Mouse (Mus musculus) limb, embryonic 14.5 days (tissue): ENCODE results near the gene Zfp362. TPM values are rescaled to one million over a fixed set of nuclear protein-coding genes. Genes with fewer than 3 reads are reported as not detected.

Experiments used
- ATAC-seq: fragments of 200-750 bp; cut with Nextera tagmentation; 2 replicates; pipeline ENCODE4 v1.8.0; 2017; ENCODE audit warnings: low read depth, moderate number of reproducible peaks, moderate TSS enrichment; ENCODE audit not compliant: low FRiP score
- DNase-seq: peaks from one replicate; pipeline ENCODE4 v3.0.0-alpha.2; 2015; ENCODE audit warnings: low spot score
- H3K27ac ChIP-seq: fragments of 300-500 bp; sonication (generic); replicated peaks from 2 replicates; pipeline ENCODE4 v1.5.1; 2014; ENCODE audit warnings: low read depth, mild to moderate bottlenecking, low read length, moderate library complexity, mixed read lengths
- H3K27me3 ChIP-seq: fragments of 300-500 bp; sonication (generic); 2 replicates; pipeline ENCODE4 v1.6.1; 2014; ENCODE audit warnings: low read length, mixed read lengths; ENCODE audit not compliant: control insufficient read depth, insufficient read depth
- H3K36me3 ChIP-seq: fragments of 300-500 bp; sonication (generic); 2 replicates; pipeline ENCODE4 v1.6.1; 2014; ENCODE audit warnings: mild to moderate bottlenecking, low read length, moderate library complexity, mixed read lengths; ENCODE audit not compliant: control insufficient read depth, insufficient read depth
- H3K4me1 ChIP-seq: fragments of 300-500 bp; sonication (generic); 2 replicates; pipeline ENCODE4 v1.6.1; 2014; ENCODE audit warnings: antibody characterized with exemption, low read length, mixed read lengths; ENCODE audit not compliant: control insufficient read depth, insufficient read depth
- H3K4me2 ChIP-seq: fragments of 300-500 bp; sonication (generic); replicated peaks from 2 replicates; pipeline ENCODE4 v1.6.1; 2014; ENCODE audit warnings: low read depth, mild to moderate bottlenecking, low read length, moderate library complexity; ENCODE audit not compliant: severe bottlenecking
- H3K4me3 ChIP-seq: fragments of 300-500 bp; sonication (generic); replicated peaks from 2 replicates; pipeline ENCODE4 v1.5.1; 2014; ENCODE audit warnings: low read length
- H3K9ac ChIP-seq: fragments of 300-500 bp; sonication (generic); 2 replicates; pipeline ENCODE4 v1.6.1; 2014; ENCODE audit warnings: mild to moderate bottlenecking, low read depth, low read length, moderate library complexity; ENCODE audit not compliant: severe bottlenecking
- H3K9me3 ChIP-seq: fragments of 300-500 bp; sonication (generic); 2 replicates; pipeline ENCODE4 v1.6.1; 2016; ENCODE audit warnings: low read length; ENCODE audit not compliant: control insufficient read depth
- POLR2A ChIP-seq: fragments of 200-500 bp; IDR thresholded peaks from 2 replicates; pipeline ENCODE4 v1.8.0; 2012; ENCODE audit warnings: inconsistent platforms, mild to moderate bottlenecking, moderate library complexity, borderline replicate concordance; ENCODE audit not compliant: insufficient read depth, insufficient read length; ENCODE audit errors: extremely low read depth
- WGBS: fragments of 180-500 bp; shearing (Covaris S2); extraction: QIAGEN DNeasy Blood & Tissue Kit; methylation state at CpG from one replicate; pipeline ENCODE4 v1.1.7; 2014; 5-methylcytosine and 5-hydroxymethylcytosine counted together
- polyA plus RNA-seq, 2 experiments: library from polyadenylated mRNA; depleted of rRNA in 1 of 2; stranded (reverse) in 1 of 2; unstranded in 1 of 2; fragments of >200 nt; fragmentation: Nextera tagmentation in 1 of 2; extraction: Ambion mirVana in 1 of 2; gene quantifications; 2 replicates each; pipeline versions ENCODE4 v1.2.1 to v1.2.3; 2012 to 2014

Gene Zfp362
- polyA plus RNA-seq, 2 experiments, result 38.7 to 87.2 TPM

- WGBS, result 42% methylated on average over 18 of the region's 18 CpGs
- H3K36me3 ChIP-seq, result peaks cover 89% of the 10 kb centered on the region
- no peak for TF ChIP-seq POLR2A
- H3K4me3 ChIP-seq, result no peak overlapping the region
- no peak; the same call in 1 of the 2 replicates for ATAC-seq
- no peaks in the 10 kb centered on the region for H3K9me3 ChIP-seq
- no peaks in the 10 kb centered on the region for H3K27me3 ChIP-seq
- DNase-seq, result no peak
- no peak overlapping the region for H3K27ac ChIP-seq
- no peak overlapping the region for H3K4me2 ChIP-seq
- H3K4me1 ChIP-seq, result no peaks in the 10 kb centered on the region; the same call in 1 of the 2 replicates
- H3K9ac ChIP-seq, result no peak overlapping the region
Measured at GRCm38 (mm10) chr4:128789646-128790045, 16.2 kb downstream of the Zfp362 start.

- no peak overlapping the region for H3K4me3 ChIP-seq
- no peaks in the 10 kb centered on the region for H3K27me3 ChIP-seq
- H3K27ac ChIP-seq, result no peak overlapping the region
- no peaks in the 10 kb centered on the region for H3K9me3 ChIP-seq
- 95% methylated on average over 4 of the region's 4 CpGs for WGBS
- no peak for DNase-seq
- no peak for TF ChIP-seq POLR2A
- H3K36me3 ChIP-seq, result peaks cover 89% of the 10 kb centered on the region
- no peak for ATAC-seq
- H3K9ac ChIP-seq, result no peak overlapping the region
- H3K4me1 ChIP-seq, result no peaks in the 10 kb centered on the region; the same call in 1 of the 2 replicates
- H3K4me2 ChIP-seq, result no peak overlapping the region
Measured at GRCm38 (mm10) chr4:128788108-128788507, 17.7 kb downstream of the Zfp362 start.

GRCm38 (mm10) chr4:128787023-128787939 lies 18.6 kb downstream of the Zfp362 start:
- no peak overlapping the region for H3K27ac ChIP-seq
- TF ChIP-seq POLR2A, result no peak
- ATAC-seq (no peak), DNase-seq (no peak)
- no peaks in the 10 kb centered on the region for H3K9me3 ChIP-seq
- H3K4me1 ChIP-seq, result no peaks in the 10 kb centered on the region; the same call in 1 of the 2 replicates
- H3K27me3 ChIP-seq, result no peaks in the 10 kb centered on the region
- no peak overlapping the region for H3K4me2 ChIP-seq
- H3K9ac ChIP-seq, result no peak overlapping the region
- WGBS, result 90% methylated on average over 24 of the region's 24 CpGs
- no peak overlapping the region for H3K4me3 ChIP-seq
- H3K36me3 ChIP-seq, result peaks cover 93% of the 10 kb centered on the region

GRCm38 (mm10) chr4:128785921-128786654 lies 19.8 kb downstream of the Zfp362 start:
- no peaks in the 10 kb centered on the region for H3K9me3 ChIP-seq

GRCm38 (mm10) chr4:128784950-128785631 lies 20.8 kb downstream of the Zfp362 start:
- WGBS, result 94% methylated on average over 15 of the region's 15 CpGs
- Histone ChIP-seq H3K4me3 (no peak overlapping the region), H3K27me3 (no peaks in the 10 kb centered on the region), H3K27ac (no peak overlapping the region), H3K4me1 (no peaks in the 10 kb centered on the region), H3K9me3 (no peaks in the 10 kb centered on the region), H3K36me3 (peaks cover 98% of the 10 kb centered on the region), H3K9ac (no peak overlapping the region), H3K4me2 (no peak overlapping the region)
- ATAC-seq, result no peak
- TF ChIP-seq POLR2A, result no peak
- no peak for DNase-seq

More at GRCm38 (mm10) chr4:128785921-128786654, 19.8 kb downstream of the Zfp362 start:
- Histone ChIP-seq H3K9ac (no peak overlapping the region), H3K4me2 (no peak overlapping the region), H3K4me3 (no peak overlapping the region), H3K36me3 (peaks cover 96% of the 10 kb centered on the region), H3K27ac (no peak overlapping the region), H3K27me3 (no peaks in the 10 kb centered on the region), H3K4me1 (no peaks in the 10 kb centered on the region; the same call in 1 of the 2 replicates)
- DNase-seq, result no peak
- WGBS, result 90% methylated on average over 10 of the region's 11 CpGs
- no peak for ATAC-seq
- no peak for TF ChIP-seq POLR2A
